Mouse (Mus musculus) forebrain, embryonic 10.5 days (tissue): ENCODE measurements around the gene Pdcl. TPM values are rescaled to one million over a fixed set of nuclear protein-coding genes. Genes with fewer than 3 reads are reported as not detected.

Experiments
- polyA plus RNA-seq: library from polyadenylated mRNA; unstranded; fragments of >200 nt; fragmentation: Nextera tagmentation; extraction: Ambion mirVana; gene quantifications from 2 replicates; pipeline ENCODE4 v1.2.1, GENCODE M21; 2016

Pdcl gene
- polyA plus RNA-seq, 1 experiment from 2014 or later: 49.5 TPM

Other genes starting within 250 kb of the Pdcl start
- not detected in 2 replicates for gene Olfr362, start 241.4 kb downstream of the Pdcl start, polyA plus RNA-seq
- gene Olfr364-ps1, start 220.0 kb downstream of the Pdcl start, polyA plus RNA-seq: not detected in 2 replicates
- not detected in 2 replicates for gene Olfr365, start 171.1 kb downstream of the Pdcl start, polyA plus RNA-seq
- gene Olfr366, start 147.8 kb downstream of the Pdcl start, polyA plus RNA-seq: not detected in 2 replicates
- gene Olfr368, start 32.8 kb downstream of the Pdcl start, polyA plus RNA-seq: not detected in 2 replicates
- gene Rc3h2, start 63.6 kb upstream of the Pdcl start, polyA plus RNA-seq: 17.9 and 20.5 TPM in 2 replicates
- gene Zbtb26, start 83.8 kb upstream of the Pdcl start, polyA plus RNA-seq: 9.8 and 11.0 TPM in 2 replicates
- 6.0 and 6.7 TPM in 2 replicates for gene Zbtb6, start 83.8 kb upstream of the Pdcl start, polyA plus RNA-seq
- 41.1 and 42.1 TPM in 2 replicates for gene Rabgap1, start 83.9 kb upstream of the Pdcl start, polyA plus RNA-seq
- gene Gpr21, start 157.0 kb upstream of the Pdcl start, polyA plus RNA-seq: 1.3 and 1.5 TPM in 2 replicates